Mouse (Mus musculus) limb, embryonic 14.5 days (tissue): ENCODE results near the gene Rln3. TPM values are rescaled to one million over a fixed set of nuclear protein-coding genes. Genes with fewer than 3 reads are reported as not detected.

ENCODE experiments used
- ATAC-seq: fragments of 200-750 bp; cut with Nextera tagmentation; 2 replicates; pipeline ENCODE4 v1.8.0; 2017; ENCODE audit warnings: low read depth, moderate number of reproducible peaks, moderate TSS enrichment; ENCODE audit not compliant: low FRiP score
- DNase-seq: peaks from one replicate; pipeline ENCODE4 v3.0.0-alpha.2; 2015; ENCODE audit warnings: low spot score
- H3K27ac ChIP-seq: fragments of 300-500 bp; sonication (generic); replicated peaks from 2 replicates; pipeline ENCODE4 v1.5.1; 2014; ENCODE audit warnings: low read depth, mild to moderate bottlenecking, low read length, moderate library complexity, mixed read lengths
- H3K27me3 ChIP-seq: fragments of 300-500 bp; sonication (generic); 2 replicates; pipeline ENCODE4 v1.6.1; 2014; ENCODE audit warnings: low read length, mixed read lengths; ENCODE audit not compliant: control insufficient read depth, insufficient read depth
- H3K36me3 ChIP-seq: fragments of 300-500 bp; sonication (generic); 2 replicates; pipeline ENCODE4 v1.6.1; 2014; ENCODE audit warnings: mild to moderate bottlenecking, low read length, moderate library complexity, mixed read lengths; ENCODE audit not compliant: control insufficient read depth, insufficient read depth
- H3K4me1 ChIP-seq: fragments of 300-500 bp; sonication (generic); 2 replicates; pipeline ENCODE4 v1.6.1; 2014; ENCODE audit warnings: antibody characterized with exemption, low read length, mixed read lengths; ENCODE audit not compliant: control insufficient read depth, insufficient read depth
- H3K4me2 ChIP-seq: fragments of 300-500 bp; sonication (generic); replicated peaks from 2 replicates; pipeline ENCODE4 v1.6.1; 2014; ENCODE audit warnings: low read depth, mild to moderate bottlenecking, low read length, moderate library complexity; ENCODE audit not compliant: severe bottlenecking
- H3K4me3 ChIP-seq: fragments of 300-500 bp; sonication (generic); replicated peaks from 2 replicates; pipeline ENCODE4 v1.5.1; 2014; ENCODE audit warnings: low read length
- H3K9ac ChIP-seq: fragments of 300-500 bp; sonication (generic); 2 replicates; pipeline ENCODE4 v1.6.1; 2014; ENCODE audit warnings: mild to moderate bottlenecking, low read depth, low read length, moderate library complexity; ENCODE audit not compliant: severe bottlenecking
- H3K9me3 ChIP-seq: fragments of 300-500 bp; sonication (generic); 2 replicates; pipeline ENCODE4 v1.6.1; 2016; ENCODE audit warnings: low read length; ENCODE audit not compliant: control insufficient read depth
- POLR2A ChIP-seq: fragments of 200-500 bp; IDR thresholded peaks from 2 replicates; pipeline ENCODE4 v1.8.0; 2012; ENCODE audit warnings: inconsistent platforms, mild to moderate bottlenecking, moderate library complexity, borderline replicate concordance; ENCODE audit not compliant: insufficient read depth, insufficient read length; ENCODE audit errors: extremely low read depth
- WGBS: fragments of 180-500 bp; shearing (Covaris S2); extraction: QIAGEN DNeasy Blood & Tissue Kit; methylation state at CpG from one replicate; pipeline ENCODE4 v1.1.7; 2014; 5-methylcytosine and 5-hydroxymethylcytosine counted together
- polyA plus RNA-seq, 2 experiments: library from polyadenylated mRNA; depleted of rRNA in 1 of 2; stranded (reverse) in 1 of 2; unstranded in 1 of 2; fragments of >200 nt; fragmentation: Nextera tagmentation in 1 of 2; extraction: Ambion mirVana in 1 of 2; gene quantifications; 2 replicates each; pipeline versions ENCODE4 v1.2.1 to v1.2.3; 2012 to 2014

The Rln3 gene
- polyA plus RNA-seq, 2 experiments = not detected

DNA sequence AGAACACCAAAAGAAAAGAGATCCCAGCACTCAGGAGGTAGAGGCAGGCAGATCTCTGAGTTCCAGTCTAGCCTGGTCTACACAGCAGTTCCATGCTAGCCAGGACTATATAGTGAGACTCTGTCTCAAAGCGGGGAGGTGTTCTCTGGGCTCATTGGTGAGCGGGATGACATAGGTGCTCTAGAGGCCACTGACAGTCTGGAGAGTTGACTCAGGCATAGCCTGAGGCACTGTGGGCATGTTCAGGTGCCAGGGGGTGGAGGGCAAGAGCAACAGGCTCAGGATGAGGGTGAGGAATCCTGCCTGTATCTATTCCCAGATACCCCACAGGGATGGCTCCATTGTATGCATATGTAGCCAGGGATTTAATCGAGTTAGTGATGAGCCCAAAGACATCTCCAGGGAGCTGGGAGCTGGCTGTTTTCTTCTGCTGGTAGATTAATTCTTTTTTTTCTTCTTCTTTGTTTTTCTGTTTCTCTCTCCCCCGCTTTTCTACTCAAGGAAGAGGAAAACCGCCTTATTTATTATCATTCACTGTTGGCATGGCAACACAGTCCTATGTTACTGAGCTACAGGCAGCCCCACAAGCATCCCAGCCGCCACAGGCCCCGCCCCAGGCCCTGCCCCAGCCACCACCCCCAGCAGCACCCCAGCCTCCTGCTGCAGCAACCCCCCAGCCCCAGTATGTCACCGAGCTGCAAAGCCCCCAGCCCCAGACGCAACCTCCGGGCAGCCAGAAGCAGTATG, 28.6 kb upstream of the Rln3 start:
- no peak for TF ChIP-seq POLR2A
- H3K27ac ChIP-seq = no peak overlapping the region

DNA sequence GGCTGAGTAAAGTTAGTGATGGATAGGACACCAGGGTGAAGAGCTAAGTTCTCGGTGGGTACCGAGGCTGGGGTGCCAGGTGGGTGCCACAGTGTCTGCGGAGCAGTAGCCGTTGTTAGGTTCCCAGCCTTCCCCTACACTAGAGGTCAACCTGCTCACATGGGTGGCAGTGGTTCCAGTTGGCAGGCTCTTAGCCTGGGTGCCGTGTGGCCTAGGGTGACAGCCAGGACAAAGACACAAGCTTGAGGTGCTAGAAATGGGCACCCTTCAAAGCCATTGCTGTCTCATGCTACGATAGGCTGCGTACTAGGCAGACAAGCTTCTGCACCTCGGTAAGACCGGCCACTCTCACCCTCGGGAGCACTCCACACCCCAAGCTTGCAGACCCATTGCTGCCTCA, 27.5 kb upstream of the Rln3 start:
- DNase-seq (no peak), ATAC-seq (no peak)
- no peaks in the 10 kb centered on the region for H3K27me3 ChIP-seq
- peaks cover 15% of the 10 kb centered on the region; the same call in 1 of the 2 replicates for H3K4me1 ChIP-seq
- peaks cover 16% of the 10 kb centered on the region; the same call in 1 of the 2 replicates for H3K36me3 ChIP-seq
- no peak overlapping the region for H3K27ac ChIP-seq
- no peak for TF ChIP-seq POLR2A
- H3K9ac ChIP-seq = no peak overlapping the region
- WGBS = 81% methylated on average over 10 of the region's 10 CpGs
- H3K9me3 ChIP-seq = no peaks in the 10 kb centered on the region
- H3K4me3 ChIP-seq = no peak overlapping the region
- H3K4me2 ChIP-seq = no peak overlapping the region

More for the DNA sequence above, 28.6 kb upstream of the Rln3 start:
- DNase-seq (no peak), ATAC-seq (no peak)
- H3K9me3 ChIP-seq = no peaks in the 10 kb centered on the region
- H3K36me3 ChIP-seq = peaks cover 20% of the 10 kb centered on the region
- WGBS = 63% methylated on average over 9 of the region's 10 CpGs
- no peak overlapping the region for H3K9ac ChIP-seq
- H3K4me2 ChIP-seq = no peak overlapping the region
- H3K4me1 ChIP-seq = peaks cover 6% of the 10 kb centered on the region; the same call in 1 of the 2 replicates
- H3K4me3 ChIP-seq = no peak overlapping the region
- H3K27me3 ChIP-seq = no peaks in the 10 kb centered on the region

DNA sequence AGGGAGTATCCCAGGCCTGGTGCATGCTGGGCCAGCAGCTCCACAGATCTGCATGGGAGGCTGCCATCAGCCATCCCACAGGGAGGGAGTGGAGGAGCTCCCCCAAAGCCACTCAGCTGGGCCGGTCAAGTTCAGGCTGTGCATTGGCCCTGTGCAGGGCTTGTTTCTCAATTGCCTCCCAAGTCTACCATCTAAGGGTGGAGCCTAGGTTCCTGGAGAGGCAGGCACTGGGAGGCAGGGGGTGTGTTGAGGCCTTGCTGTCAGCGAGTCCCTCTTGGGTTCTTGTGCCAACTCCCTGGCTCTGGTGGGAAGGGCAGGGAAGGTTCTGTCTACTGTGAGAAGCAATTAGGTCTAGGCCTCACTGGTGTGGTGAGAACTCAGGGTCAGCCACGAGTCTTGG, 27.1 kb upstream of the Rln3 start:
- 75% methylated on average over 3 of the region's 3 CpGs for WGBS
- DNase-seq (no peak), ATAC-seq (no peak)
- H3K27ac ChIP-seq = no peak overlapping the region
- no peaks in the 10 kb centered on the region for H3K27me3 ChIP-seq
- no peak overlapping the region for H3K4me2 ChIP-seq
- peaks cover 15% of the 10 kb centered on the region; the same call in 1 of the 2 replicates for H3K4me1 ChIP-seq
- no peaks in the 10 kb centered on the region for H3K9me3 ChIP-seq
- peaks cover 12% of the 10 kb centered on the region; the same call in 1 of the 2 replicates for H3K36me3 ChIP-seq
- no peak overlapping the region for H3K4me3 ChIP-seq
- no peak overlapping the region for H3K9ac ChIP-seq
- no peak for TF ChIP-seq POLR2A

DNA sequence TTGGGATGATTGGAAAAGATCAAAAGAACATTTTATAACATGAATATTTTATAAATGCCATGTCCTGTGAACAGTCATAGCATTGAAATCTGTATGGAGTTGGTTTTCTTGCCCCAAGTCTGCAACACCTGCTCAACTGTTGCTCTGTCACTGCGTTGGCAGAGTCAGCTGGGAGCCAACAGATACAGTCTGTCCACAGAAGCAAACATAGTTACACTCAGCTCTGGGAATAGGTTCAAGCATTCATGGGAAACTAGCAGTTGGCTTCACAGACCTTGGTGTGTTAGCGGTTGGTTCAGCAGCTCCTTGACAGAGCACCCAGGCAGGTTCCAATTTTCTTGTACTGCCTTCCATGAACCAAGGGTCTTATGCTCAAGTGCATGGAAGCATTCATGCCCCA, 25.9 kb upstream of the Rln3 start:
- Histone ChIP-seq H3K36me3 (0 out of 2 replicates have a peak, but pooled peaks cover 5% of the 10 kb centered on the region), H3K4me2 (no peak overlapping the region), H3K4me3 (no peak overlapping the region), H3K9me3 (no peaks in the 10 kb centered on the region), H3K27me3 (no peaks in the 10 kb centered on the region), H3K9ac (no peak overlapping the region), H3K4me1 (peaks cover 15% of the 10 kb centered on the region; the same call in 1 of the 2 replicates), H3K27ac (no peak overlapping the region)
- WGBS = 88% methylated on average over 2 of the region's 2 CpGs
- DNase-seq (no peak), ATAC-seq (no peak)
- TF ChIP-seq POLR2A = no peak

DNA sequence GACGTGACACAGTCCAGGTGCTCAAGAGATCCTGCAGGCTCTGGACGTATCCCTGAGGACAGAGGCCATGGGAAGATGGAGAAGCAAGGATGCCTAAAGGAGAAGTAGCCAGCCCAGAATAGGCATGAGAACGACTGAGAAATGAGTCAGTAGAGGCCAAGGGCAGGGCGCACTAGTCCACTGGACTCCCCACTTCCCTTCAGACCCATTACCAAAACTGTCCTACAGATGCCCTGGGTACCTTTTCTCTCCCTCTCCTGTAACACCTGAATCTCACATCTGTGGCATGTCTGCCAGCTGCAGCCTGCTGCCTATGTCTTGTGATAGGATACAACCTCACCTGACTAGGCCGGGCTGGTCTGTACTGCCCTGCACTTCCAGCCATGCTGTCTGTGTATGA, 25.4 kb upstream of the Rln3 start:
- no peaks in the 10 kb centered on the region for H3K27me3 ChIP-seq
- H3K36me3 ChIP-seq = 0 out of 2 replicates have a peak, but pooled peaks cover under 1% of the 10 kb centered on the region
- ATAC-seq (no peak), DNase-seq (no peak)
- H3K4me1 ChIP-seq = peaks cover 15% of the 10 kb centered on the region; the same call in 1 of the 2 replicates
- 92% methylated on average over 5 of the region's 5 CpGs for WGBS
- no peak for TF ChIP-seq POLR2A
- H3K4me2 ChIP-seq = no peak overlapping the region
- no peak overlapping the region for H3K9ac ChIP-seq
- H3K4me3 ChIP-seq = no peak overlapping the region
- H3K27ac ChIP-seq = no peak overlapping the region
- no peaks in the 10 kb centered on the region for H3K9me3 ChIP-seq
